Mouse (Mus musculus) MEL (cell line): Measurements from ENCODE around the gene Myo1e. TPM values are rescaled to one million over a fixed set of nuclear protein-coding genes. Genes with fewer than 3 reads are reported as not detected.

Experiments used
- DNase-seq: peaks from one replicate; pipeline ENCODE4 v3.0.0; 2011; ENCODE audit warnings: low read depth, low spot score
- H3K27ac ChIP-seq: 2 replicates; pipeline ENCODE4 v1.5.1; 2012; ENCODE audit warnings: low read depth, mild to moderate bottlenecking, control low read depth, low read length, moderate library complexity; ENCODE audit not compliant: control insufficient read depth
- H3K27me3 ChIP-seq, 2 experiments: fragments of 150-350 bp in 1 of 2; sonication (generic) in 1 of 2; 2 replicates each; pipeline ENCODE4 v1.6.1; 2012; ENCODE audit warnings: low read length in 2 of 2, mild to moderate bottlenecking in 2 of 2, improper control_type of control experiment in 1 of 2, moderate library complexity in 1 of 2; ENCODE audit not compliant: insufficient read depth in 2 of 2, control insufficient read depth in 1 of 2
- H3K36me3 ChIP-seq, 2 experiments: 2 replicates each; pipeline ENCODE4 v1.6.1; 2012 to 2014; ENCODE audit warnings: low read length in 2 of 2, improper control_type of control experiment in 1 of 2, inconsistent platforms in 1 of 2, mild to moderate bottlenecking in 1 of 2; ENCODE audit not compliant: insufficient read depth in 2 of 2, control insufficient read depth in 1 of 2
- H3K4me1 ChIP-seq, 2 experiments: fragments of 150-350 bp in 1 of 2; sonication (generic) in 1 of 2; 2 replicates each; pipeline ENCODE4 v1.6.1; 2012; ENCODE audit warnings: low read length in 2 of 2, improper control_type of control experiment in 1 of 2, mild to moderate bottlenecking in 1 of 2; ENCODE audit not compliant: insufficient read depth in 2 of 2, control insufficient read depth in 1 of 2
- H3K4me3 ChIP-seq, 2 experiments: fragments of 150-350 bp in 1 of 2; sonication (generic) in 1 of 2; 2 replicates each; pipeline ENCODE4 v1.5.1; 2012; ENCODE audit warnings: low read depth in 2 of 2, low read length in 2 of 2, mild to moderate bottlenecking in 2 of 2, moderate library complexity in 2 of 2, control low read depth in 1 of 2, improper control_type of control experiment in 1 of 2; ENCODE audit not compliant: control insufficient read depth in 1 of 2, insufficient read depth in 1 of 2
- H3K79me2 ChIP-seq: 2 replicates; pipeline ENCODE4 v1.6.1; 2012; ENCODE audit warnings: mild to moderate bottlenecking, low read length, moderate library complexity; ENCODE audit not compliant: control insufficient read depth, poor library complexity, insufficient read depth
- H3K9ac ChIP-seq: 2 replicates; pipeline ENCODE4 v1.6.1; 2012; ENCODE audit warnings: low read depth, mild to moderate bottlenecking, control low read depth, low read length, moderate library complexity; ENCODE audit not compliant: control insufficient read depth, poor library complexity, severe bottlenecking
- H3K9me3 ChIP-seq: fragments of 150-350 bp; sonication (generic); replicated peaks from 2 replicates; pipeline ENCODE4 v1.6.1; 2012; ENCODE audit warnings: mild to moderate bottlenecking, low read length, improper control_type of control experiment, moderate library complexity; ENCODE audit not compliant: insufficient read depth
- BHLHE40 ChIP-seq: IDR thresholded peaks from 2 replicates; pipeline ENCODE4 v1.6.1; 2012; ENCODE audit warnings: low read depth, mild to moderate bottlenecking, inconsistent platforms, low read length, improper control_type of control experiment, borderline replicate concordance
- CHD1 ChIP-seq: IDR thresholded peaks from 2 replicates; pipeline ENCODE4 v1.6.1; 2012; ENCODE audit warnings: low read depth, mild to moderate bottlenecking, inconsistent platforms, low read length, improper control_type of control experiment
- CHD2 ChIP-seq: IDR thresholded peaks from 2 replicates; pipeline ENCODE4 v1.6.1; 2011; ENCODE audit warnings: low read length, improper control_type of control experiment
- CTCF ChIP-seq, 3 experiments: IDR thresholded peaks in 2 of 3; conservative IDR thresholded peaks in 1 of 3; 2 replicates each; pipeline ENCODE4 v1.5.1; 2011 to 2012; ENCODE audit warnings: low read length in 3 of 3, low read depth in 2 of 3, mild to moderate bottlenecking in 2 of 3, improper control_type of control experiment in 1 of 3, inconsistent platforms in 1 of 3, mixed read lengths in 1 of 3, moderate library complexity in 1 of 3; ENCODE audit not compliant: control insufficient read depth in 1 of 3, insufficient read depth in 1 of 3, poor library complexity in 1 of 3, severe bottlenecking in 1 of 3
- E2F4 ChIP-seq: IDR thresholded peaks from 2 replicates; pipeline ENCODE4 v1.6.1; 2011; ENCODE audit warnings: low read depth, low read length, improper control_type of control experiment, borderline replicate concordance
- ELF1 ChIP-seq: IDR thresholded peaks from 2 replicates; pipeline ENCODE4 v1.6.1; 2014; ENCODE audit warnings: low read depth, mild to moderate bottlenecking, inconsistent platforms, low read length, improper control_type of control experiment, moderate library complexity
- GATA1 ChIP-seq: IDR thresholded peaks from 2 replicates; pipeline ENCODE4 v1.6.1; 2011; ENCODE audit warnings: low read depth, low read length, improper control_type of control experiment
- HCFC1 ChIP-seq: IDR thresholded peaks from 2 replicates; pipeline ENCODE4 v1.6.1; 2012; ENCODE audit warnings: low read depth, mild to moderate bottlenecking, inconsistent platforms, low read length, improper control_type of control experiment, moderate library complexity
- MAZ ChIP-seq: IDR thresholded peaks from 2 replicates; pipeline ENCODE4 v1.6.1; 2012; ENCODE audit warnings: low read depth, mild to moderate bottlenecking, inconsistent platforms, low read length, improper control_type of control experiment
- MXI1 ChIP-seq: IDR thresholded peaks from 2 replicates; pipeline ENCODE4 v1.6.1; 2011; ENCODE audit warnings: mild to moderate bottlenecking, low read depth, low read length, improper control_type of control experiment
- MYB ChIP-seq: IDR thresholded peaks from 2 replicates; pipeline ENCODE4 v1.6.1; 2011; ENCODE audit warnings: mild to moderate bottlenecking, low read depth, low read length, improper control_type of control experiment
- MYC ChIP-seq: IDR thresholded peaks from 2 replicates; pipeline ENCODE4 v1.6.1; 2011; ENCODE audit warnings: low read depth, mild to moderate bottlenecking, low read length, improper control_type of control experiment, moderate library complexity
- NELFE ChIP-seq: IDR thresholded peaks from 2 replicates; pipeline ENCODE4 v1.6.1; 2011; ENCODE audit warnings: low read depth, low read length, improper control_type of control experiment
- NRF1 ChIP-seq: IDR thresholded peaks from 2 replicates; pipeline ENCODE4 v1.6.1; 2014; ENCODE audit warnings: low read depth, mild to moderate bottlenecking, inconsistent platforms, low read length, improper control_type of control experiment, moderate library complexity; ENCODE audit not compliant: poor library complexity, insufficient read depth, severe bottlenecking
- POLR2AphosphoS5 ChIP-seq: IDR thresholded peaks from 2 replicates; pipeline ENCODE4 v1.6.1; 2012; ENCODE audit warnings: low read depth, borderline replicate concordance, mild to moderate bottlenecking, inconsistent platforms, low read length, moderate library complexity, mixed read lengths
- RCOR1 ChIP-seq: IDR thresholded peaks from 2 replicates; pipeline ENCODE4 v1.6.1; 2012; ENCODE audit warnings: low read depth, mild to moderate bottlenecking, inconsistent platforms, low read length, improper control_type of control experiment
- SIN3A ChIP-seq: IDR thresholded peaks from 2 replicates; pipeline ENCODE4 v1.6.1; 2012; ENCODE audit warnings: low read length, improper control_type of control experiment, inconsistent platforms
- SMC3 ChIP-seq: IDR thresholded peaks from 2 replicates; pipeline ENCODE4 v1.6.1; 2011; ENCODE audit warnings: low read depth, low read length, improper control_type of control experiment
- TAL1 ChIP-seq: IDR thresholded peaks from 2 replicates; pipeline ENCODE4 v1.6.1; 2012; ENCODE audit warnings: mild to moderate bottlenecking, inconsistent platforms, low read length, moderate library complexity, mixed read lengths
- TBP ChIP-seq: IDR thresholded peaks from 2 replicates; pipeline ENCODE4 v1.8.0; 2011; ENCODE audit warnings: low read depth, low read length, improper control_type of control experiment
- TCF12 ChIP-seq: IDR thresholded peaks from 2 replicates; pipeline ENCODE4 v1.6.1; 2014; ENCODE audit warnings: low read depth, mild to moderate bottlenecking, inconsistent platforms, low read length, improper control_type of control experiment, moderate library complexity
- USF1 ChIP-seq: IDR thresholded peaks from 2 replicates; pipeline ENCODE4 v1.6.1; 2014; ENCODE audit warnings: low read depth, mild to moderate bottlenecking, inconsistent platforms, low read length, improper control_type of control experiment, moderate library complexity
- USF2 ChIP-seq, 2 experiments: IDR thresholded peaks; 2 replicates each; pipeline ENCODE4 v1.6.1; 2011 to 2012; ENCODE audit warnings: improper control_type of control experiment in 2 of 2, low read length in 2 of 2, borderline replicate concordance in 1 of 2, inconsistent platforms in 1 of 2, low read depth in 1 of 2, mild to moderate bottlenecking in 1 of 2; ENCODE audit not compliant: insufficient read depth in 1 of 2
- ZC3H11A ChIP-seq: IDR thresholded peaks from 2 replicates; pipeline ENCODE4 v1.6.1; 2012; ENCODE audit warnings: low read depth, mild to moderate bottlenecking, inconsistent platforms, low read length, improper control_type of control experiment
- ZKSCAN1 ChIP-seq: IDR thresholded peaks from 2 replicates; pipeline ENCODE4 v1.6.1; 2012; ENCODE audit warnings: low read depth, mild to moderate bottlenecking, inconsistent platforms, low read length, improper control_type of control experiment, moderate library complexity
- ZMIZ1 ChIP-seq: IDR thresholded peaks from 2 replicates; pipeline ENCODE4 v1.6.1; 2012; ENCODE audit warnings: low read depth, mild to moderate bottlenecking, inconsistent platforms, low read length, improper control_type of control experiment, moderate library complexity
- polyA plus RNA-seq, 2 experiments: library from polyadenylated mRNA; stranded (reverse) in 1 of 2; unstranded in 1 of 2; fragments of >175 nt in 1 of 2; fragments of >200 nt in 1 of 2; gene quantifications; 2 replicates each; pipeline versions ENCODE4 v1.2.1 to v1.2.4; 2012; ENCODE audit warnings: low replicate concordance in 2 of 2, low read depth in 1 of 2; ENCODE audit not compliant: insufficient read length in 2 of 2, insufficient read depth in 1 of 2, missing spikeins in 1 of 2
- total RNA-seq: library from RNA; depleted of rRNA; stranded (reverse); fragments of 300-350 nt; gene quantifications from 2 replicates; pipeline ENCODE4 v1.2.3, GENCODE M21; 2012

The Myo1e gene
- total and polyA plus RNA-seq, 3 experiments: 4.9 to 7.8 TPM; not detected in 1

DNA sequence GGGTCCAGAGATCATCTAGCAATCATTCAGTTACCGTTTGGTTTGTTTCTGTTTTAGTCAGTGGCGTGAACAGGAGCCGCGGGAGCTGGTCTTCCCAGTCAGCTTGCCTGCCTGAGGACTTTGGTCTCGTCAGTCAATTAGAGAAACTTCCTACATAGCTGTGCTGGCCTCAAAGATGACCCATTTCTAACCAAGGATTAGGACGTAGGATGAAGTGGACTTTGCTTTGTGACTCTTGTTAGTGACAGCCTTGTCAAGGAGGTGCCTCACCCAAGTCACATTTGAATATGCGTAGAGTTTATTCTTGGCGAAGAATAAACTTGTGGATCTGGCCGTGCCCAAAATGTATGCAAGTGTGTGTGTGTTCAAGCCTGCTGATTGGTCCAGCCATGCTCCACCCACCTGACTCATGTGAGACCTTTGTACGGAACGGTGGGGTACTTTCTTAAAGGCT is 70.4 kb downstream of the Myo1e start:
- H3K36me3 ChIP-seq: no peaks in the 10 kb centered on the region
- no peaks in the 10 kb centered on the region for H3K4me1 ChIP-seq
- no peaks in the 10 kb centered on the region; a peak in 1 of 4 replicates for H3K27me3 ChIP-seq
- no peak overlapping the region for H3K9ac ChIP-seq
- H3K4me3 ChIP-seq: no peak overlapping the region
- no peak overlapping the region for H3K27ac ChIP-seq
- no peaks in the 10 kb centered on the region for H3K9me3 ChIP-seq
- H3K79me2 ChIP-seq: no peaks in the 10 kb centered on the region
- TF ChIP-seq TCF12 (no peak), MXI1 (no peak), RCOR1 (no peak), MYB (no peak), USF2 (IDR thresholded peaks at IDR 0.05; ENCODE audit: borderline replicate concordance in 1 of 2, insufficient read depth in 1 of 2, low read depth in 1 of 2, low read length in 2 of 2) (no peak), CHD1 (no peak), TAL1 (no peak), E2F4 (no peak), ZKSCAN1 (no peak), MAZ (no peak), MYC (no peak), ZMIZ1 (no peak), SMC3 (no peak), SIN3A (no peak), GATA1 (no peak), CTCF (IDR thresholded peaks at IDR 0.05 in 2 of 3, conservative IDR thresholded peaks at IDR 0.05 in 1 of 3; ENCODE audit: control insufficient read depth in 1 of 3, insufficient read depth in 1 of 3, low read depth in 2 of 3, low read length in 3 of 3, poor library complexity in 1 of 3, severe bottlenecking in 1 of 3) (no peak), ZC3H11A (no peak)
- DNase-seq: no peak

GRCm38 (mm10) chr9:70281407-70281806 is 74.3 kb downstream of the Myo1e start:
- H3K79me2 ChIP-seq: no peaks in the 10 kb centered on the region
- H3K4me1 ChIP-seq: no peaks in the 10 kb centered on the region
- TF ChIP-seq GATA1: no peak
- no peak for TF ChIP-seq ZC3H11A
- TF ChIP-seq POLR2AphosphoS5: no peak
- TF ChIP-seq USF1: no peak
- no peak for TF ChIP-seq TBP
- TF ChIP-seq CHD1: no peak
- TF ChIP-seq CHD2: no peak
- TF ChIP-seq MXI1: no peak
- no peak for TF ChIP-seq BHLHE40
- no peak for TF ChIP-seq NRF1
- no peak for TF ChIP-seq MYC
- TF ChIP-seq SIN3A: no peak
- TF ChIP-seq ELF1: no peak
- TF ChIP-seq HCFC1: no peak
- TF ChIP-seq NELFE: no peak
- no peak for TF ChIP-seq TCF12
- H3K27me3 ChIP-seq: no peaks in the 10 kb centered on the region; a peak in 2 of 4 replicates
- H3K4me3 ChIP-seq: no peak overlapping the region
- no peak for DNase-seq
- no peak overlapping the region for H3K27ac ChIP-seq
- H3K9ac ChIP-seq: no peak overlapping the region
- H3K36me3 ChIP-seq: no peaks in the 10 kb centered on the region
- H3K9me3 ChIP-seq: no peaks in the 10 kb centered on the region
